17 mouse cellular contexts compared by ENCODE assay signal in the genomic region with DNA sequence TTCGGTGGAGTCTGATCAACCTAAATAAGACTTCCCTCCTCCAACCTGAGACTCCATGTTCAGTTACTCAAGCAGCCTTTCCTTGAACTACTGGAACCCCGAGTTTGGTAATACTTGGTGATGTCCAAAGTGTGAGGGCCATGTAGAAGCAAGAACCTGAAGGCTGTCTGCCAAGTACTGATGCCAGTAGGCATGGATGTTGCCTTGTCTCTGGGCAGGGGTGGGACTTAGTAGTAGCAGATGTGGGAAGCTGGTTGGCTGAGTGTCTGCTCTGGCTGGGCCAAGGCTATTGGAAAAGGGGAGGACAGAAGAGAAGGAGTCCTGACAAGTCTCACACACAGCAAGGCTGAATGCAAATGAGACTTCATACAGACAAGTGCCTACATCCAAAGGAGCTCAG.
"Had no signal": no experiment of that assay in that cellular context is flagged by ENCODE, and none has a peak within 500 bp of the region (broad histone marks: within the 10 kb centered on the region; RNA-seq: fewer than 3 reads in every experiment).

No protein-coding gene starts in this region.

- H3K9me3 ChIP-seq: lung, embryonic 15.5 days; midbrain, embryonic 13.5 days; midbrain, embryonic 15.5 days; neural tube, embryonic 12.5 days; stomach, embryonic 15.5 days had no signal

- H3K9ac ChIP-seq: lung, embryonic 15.5 days; midbrain, embryonic 13.5 days; midbrain, embryonic 15.5 days; neural tube, embryonic 12.5 days; stomach, embryonic 15.5 days had no signal

- DNase-seq: lung, adult 2 months; lung, postnatal 14 days; lung, postnatal 36 days; right cerebral cortex, postnatal 14 days; thymus, adult 2 months; thymus, postnatal 25 days; thymus, postnatal 4 days had no signal

- H3K27me3 ChIP-seq: lung, embryonic 15.5 days; megakaryocyte, embryonic 14.5 days; midbrain, embryonic 13.5 days; midbrain, embryonic 15.5 days; neural tube, embryonic 12.5 days; stomach, embryonic 15.5 days had no signal

- H3K36me3 ChIP-seq: lung, embryonic 15.5 days; midbrain, embryonic 13.5 days; midbrain, embryonic 15.5 days; neural tube, embryonic 12.5 days; stomach, embryonic 15.5 days had no signal

- H3K4me1 ChIP-seq: megakaryocyte, embryonic 14.5 days had no signal

- H3K4me2 ChIP-seq: lung, embryonic 15.5 days; midbrain, embryonic 11.5 days; midbrain, embryonic 13.5 days; midbrain, embryonic 15.5 days; neural tube, embryonic 12.5 days; stomach, embryonic 15.5 days had no signal

- H3K27ac ChIP-seq: lung, embryonic 15.5 days; macrophage; midbrain, embryonic 13.5 days; midbrain, embryonic 15.5 days; neural tube, embryonic 12.5 days; stomach, embryonic 15.5 days; stomach, postnatal 0 days had no signal

- ATAC-seq: lung, postnatal 0 days; midbrain, embryonic 13.5 days; midbrain, embryonic 15.5 days had no signal

- H3K4me3 ChIP-seq: lung, embryonic 15.5 days; megakaryocyte, embryonic 14.5 days; midbrain, embryonic 13.5 days; midbrain, embryonic 15.5 days; neural tube, embryonic 12.5 days; stomach, embryonic 15.5 days had no signal
